Mouse (Mus musculus): Measurements from ENCODE around the gene Eml4.
A peak's percentile ranks its signal among the peaks of the same experiment; 100 is the strongest.

Gene Eml4

GRCm38 (mm10) chr17:83379791-83380190, 29.1 kb downstream of the Eml4 start:
- no peak for DNase-seq (ENCODE audit: low read depth)

- no peak for DNase-seq (ENCODE audit: low read depth)
Observed at GRCm38 (mm10) chr17:83382752-83383151, 32.0 kb downstream of the Eml4 start.

GRCm38 (mm10) chr17:83384981-83385380, 34.2 kb downstream of the Eml4 start:
- DNase-seq (ENCODE audit: low read depth) = no peak

GRCm38 (mm10) chr17:83387161-83387560, 36.4 kb downstream of the Eml4 start:
- no peak for DNase-seq (ENCODE audit: low read depth)

- no peak for DNase-seq (ENCODE audit: low read depth)
Observed at GRCm38 (mm10) chr17:83394013-83394412, 43.3 kb downstream of the Eml4 start.

- DNase-seq (ENCODE audit: low read depth) = peak; percentile 47
Observed at GRCm38 (mm10) chr17:83397571-83398100, 46.9 kb downstream of the Eml4 start.

- no peak for DNase-seq (ENCODE audit: low read depth)
Observed at GRCm38 (mm10) chr17:83398756-83399155, 48.0 kb downstream of the Eml4 start.

- DNase-seq (ENCODE audit: low read depth) = peak; percentile 20
Observed at GRCm38 (mm10) chr17:83430607-83431006, 79.9 kb downstream of the Eml4 start.

- DNase-seq (ENCODE audit: low read depth) = no peak
Observed at GRCm38 (mm10) chr17:83443406-83443805, 92.7 kb downstream of the Eml4 start.

GRCm38 (mm10) chr17:83449583-83449982, 98.9 kb downstream of the Eml4 start:
- DNase-seq (ENCODE audit: low read depth) = no peak

- DNase-seq (ENCODE audit: low read depth) = no peak
Observed at GRCm38 (mm10) chr17:83451367-83451766, 100.6 kb downstream of the Eml4 start.

- no peak for DNase-seq (ENCODE audit: low read depth)
Observed at GRCm38 (mm10) chr17:83451796-83452195, 101.1 kb downstream of the Eml4 start.

- DNase-seq (ENCODE audit: low read depth) = no peak
Observed at GRCm38 (mm10) chr17:83452451-83452850, 101.7 kb downstream of the Eml4 start.

GRCm38 (mm10) chr17:83453587-83453986, 102.9 kb downstream of the Eml4 start:
- no peak for DNase-seq (ENCODE audit: low read depth)

GRCm38 (mm10) chr17:83457271-83457670, 106.5 kb downstream of the Eml4 start:
- DNase-seq (ENCODE audit: low read depth) = no peak

GRCm38 (mm10) chr17:83465969-83466368, 115.2 kb downstream of the Eml4 start:
- DNase-seq (ENCODE audit: low read depth) = no peak

- no peak for DNase-seq (ENCODE audit: low read depth)
Observed at GRCm38 (mm10) chr17:83466697-83467251, 116.0 kb downstream of the Eml4 start.

- no peak for DNase-seq (ENCODE audit: low read depth)
Observed at GRCm38 (mm10) chr17:83469586-83469985, 118.9 kb downstream of the Eml4 start.

GRCm38 (mm10) chr17:83477089-83477488, 126.4 kb downstream of the Eml4 start:
- no peak for DNase-seq (ENCODE audit: low read depth)

- DNase-seq (ENCODE audit: low read depth) = no peak
Observed at GRCm38 (mm10) chr17:83481551-83481950, 130.8 kb downstream of the Eml4 start.

GRCm38 (mm10) chr17:83482817-83483536, 132.2 kb downstream of the Eml4 start:
- no peak for DNase-seq (ENCODE audit: low read depth)

GRCm38 (mm10) chr17:83483784-83484183, 133.1 kb downstream of the Eml4 start:
- no peak for DNase-seq (ENCODE audit: low read depth)

GRCm38 (mm10) chr17:83487762-83488161, 137.0 kb downstream of the Eml4 start:
- DNase-seq (ENCODE audit: low read depth) = no peak

GRCm38 (mm10) chr17:83498889-83499288, 148.2 kb downstream of the Eml4 start:
- DNase-seq (ENCODE audit: low read depth) = no peak

Measured in c-Kit-positive CD71-negative TER-119-negative erythroid progenitor cells, embryonic 14.5 days (primary cell).